Mouse (Mus musculus) embryo, embryonic 11 days (tissue): Measurements from ENCODE around the gene Rgs10.
"Not testable (repeated sequence)": the region's sequence is repeated elsewhere in the genome, so short reads cannot be mapped to it uniquely, and the experiment has no call there.

Experiments used
- DNase-seq: peaks from one replicate; pipeline ENCODE4 v3.0.0-alpha.2; 2015

Gene Rgs10

GRCm38 (mm10) chr7:128369366-128369765 lies 49.2 kb downstream of the Rgs10 start:
- DNase-seq = no peak

GRCm38 (mm10) chr7:128368828-128369227 lies 49.7 kb downstream of the Rgs10 start:
- DNase-seq = no peak

- DNase-seq = peak; percentile 21
Measured at GRCm38 (mm10) chr7:128366654-128367053, 51.9 kb downstream of the Rgs10 start.

GRCm38 (mm10) chr7:128365096-128365715 lies 53.4 kb downstream of the Rgs10 start:
- DNase-seq = no peak

GRCm38 (mm10) chr7:128364526-128364925 lies 54.0 kb downstream of the Rgs10 start:
- no peak for DNase-seq

- no peak for DNase-seq
Measured at GRCm38 (mm10) chr7:128363806-128364205, 54.8 kb downstream of the Rgs10 start.

- DNase-seq = no peak
Measured at GRCm38 (mm10) chr7:128362916-128363315, 55.6 kb downstream of the Rgs10 start.

- DNase-seq = no peak
Measured at GRCm38 (mm10) chr7:128359741-128360140, 58.8 kb downstream of the Rgs10 start.

- DNase-seq = no peak
Measured at GRCm38 (mm10) chr7:128359164-128359563, 59.4 kb downstream of the Rgs10 start.

- no peak for DNase-seq
Measured at GRCm38 (mm10) chr7:128358741-128359140, 59.8 kb downstream of the Rgs10 start.

- DNase-seq = peak; percentile 51
Measured at GRCm38 (mm10) chr7:128356868-128357755, 61.4 kb downstream of the Rgs10 start.

- no peak for DNase-seq
Measured at GRCm38 (mm10) chr7:128355463-128355862, 63.1 kb downstream of the Rgs10 start.

- no peak for DNase-seq
Measured at GRCm38 (mm10) chr7:128352721-128353120, 65.8 kb downstream of the Rgs10 start.

GRCm38 (mm10) chr7:128351176-128351575 lies 67.4 kb downstream of the Rgs10 start:
- no peak for DNase-seq

- no peak for DNase-seq
Measured at GRCm38 (mm10) chr7:128350316-128350715, 68.2 kb downstream of the Rgs10 start.

GRCm38 (mm10) chr7:128349751-128350150 lies 68.8 kb downstream of the Rgs10 start:
- no peak for DNase-seq

GRCm38 (mm10) chr7:128348608-128349007 lies 70.0 kb downstream of the Rgs10 start:
- DNase-seq = no peak

GRCm38 (mm10) chr7:128346991-128347390 lies 71.6 kb downstream of the Rgs10 start:
- DNase-seq = no peak

- DNase-seq = no peak
Measured at GRCm38 (mm10) chr7:128346522-128346921, 72.0 kb downstream of the Rgs10 start.

- no peak for DNase-seq
Measured at GRCm38 (mm10) chr7:128345691-128346090, 72.9 kb downstream of the Rgs10 start.

GRCm38 (mm10) chr7:128344928-128345653 lies 73.5 kb downstream of the Rgs10 start:
- DNase-seq = peak; percentile 80

- no peak for DNase-seq
Measured at GRCm38 (mm10) chr7:128344488-128344887, 74.1 kb downstream of the Rgs10 start.

GRCm38 (mm10) chr7:128342691-128343090 lies 75.9 kb downstream of the Rgs10 start:
- DNase-seq = not testable (repeated sequence)
